Mouse (Mus musculus) stomach, postnatal 0 days (tissue): ENCODE results near the gene Baiap2l2.

Source experiments
- CTCF ChIP-seq: IDR thresholded peaks from 2 replicates; pipeline ENCODE4 v1.5.1; 2016; ENCODE audit warnings: antibody characterized with exemption, low read depth, mild to moderate bottlenecking, moderate library complexity
- EP300 ChIP-seq: optimal IDR thresholded peaks from 2 replicates; pipeline ENCODE3; 2016; ENCODE audit warnings: antibody characterized with exemption

- TF ChIP-seq CTCF (no peak), EP300 (no peak)
Observed at GRCm38 (mm10) chr15:79326264-79326663, 40.9 kb upstream of the Baiap2l2 start.
